Mouse (Mus musculus): ENCODE data around the gene Adgrg3. TPM values are rescaled to one million over a fixed set of nuclear protein-coding genes. Genes with fewer than 3 reads are reported as not detected.

The Adgrg3 gene
- polyA plus RNA-seq, 1 experiment = 9.9 TPM

GRCm38 (mm10) chr8:95044811-95045210 is 27.3 kb downstream of the Adgrg3 start:
- TF ChIP-seq POLR2A (IDR thresholded peaks at IDR 0.05; ENCODE audit: low read depth, low read length) (no peak), CTCF (conservative IDR thresholded peaks at IDR 0.05; ENCODE audit: insufficient read depth, insufficient read length, low read depth, low read length) (no peak)
- H3K4me1 ChIP-seq (ENCODE audit: control insufficient read depth, insufficient read depth, low read length) = peaks cover 8% of the 10 kb centered on the region; the same call in 1 of the 2 replicates
- DNase-seq = no peak
- H3K4me3 ChIP-seq (ENCODE audit: insufficient read depth, low read depth, low read length) = no peak overlapping the region
- 82% methylated on average over 4 of the region's 4 CpGs for WGBS
- no peaks in the 10 kb centered on the region for H3K27me3 ChIP-seq (replicated peaks; ENCODE audit: control insufficient read depth, insufficient read depth, low read length)
- no peak overlapping the region for H3K27ac ChIP-seq (ENCODE audit: insufficient read depth, low read depth, low read length)
- no peaks in the 10 kb centered on the region for H3K36me3 ChIP-seq (ENCODE audit: control insufficient read depth, insufficient read depth, low read length)

- no peak for DNase-seq
- H3K27me3 ChIP-seq (replicated peaks; ENCODE audit: control insufficient read depth, insufficient read depth, low read length) = no peaks in the 10 kb centered on the region
- peaks cover 7% of the 10 kb centered on the region; the same call in 1 of the 2 replicates for H3K4me1 ChIP-seq (ENCODE audit: control insufficient read depth, insufficient read depth, low read length)
- no peak overlapping the region for H3K4me3 ChIP-seq (ENCODE audit: insufficient read depth, low read depth, low read length)
- WGBS = 62% methylated on average over 3 of the region's 3 CpGs
- H3K27ac ChIP-seq (ENCODE audit: insufficient read depth, low read depth, low read length) = no peak overlapping the region
- H3K36me3 ChIP-seq (ENCODE audit: control insufficient read depth, insufficient read depth, low read length) = no peaks in the 10 kb centered on the region
- no peak for TF ChIP-seq CTCF (conservative IDR thresholded peaks at IDR 0.05; ENCODE audit: insufficient read depth, insufficient read length, low read depth, low read length)
- no peak for TF ChIP-seq POLR2A (IDR thresholded peaks at IDR 0.05; ENCODE audit: low read depth, low read length)
These were observed 29.5 kb downstream of the Adgrg3 start for GRCm38 (mm10) chr8:95046982-95047381.

GRCm38 (mm10) chr8:95047884-95048680 is 30.6 kb downstream of the Adgrg3 start:
- no peaks in the 10 kb centered on the region for H3K36me3 ChIP-seq (ENCODE audit: control insufficient read depth, insufficient read depth, low read length)
- WGBS = 83% methylated on average over 6 of the region's 6 CpGs
- TF ChIP-seq CTCF (conservative IDR thresholded peaks at IDR 0.05; ENCODE audit: insufficient read depth, insufficient read length, low read depth, low read length) (no peak), POLR2A (IDR thresholded peaks at IDR 0.05; ENCODE audit: low read depth, low read length) (no peak)
- no peaks in the 10 kb centered on the region for H3K4me1 ChIP-seq (ENCODE audit: control insufficient read depth, insufficient read depth, low read length)
- H3K27me3 ChIP-seq (replicated peaks; ENCODE audit: control insufficient read depth, insufficient read depth, low read length) = no peaks in the 10 kb centered on the region
- no peak for DNase-seq
- H3K27ac ChIP-seq (ENCODE audit: insufficient read depth, low read depth, low read length) = no peak overlapping the region
- H3K4me3 ChIP-seq (ENCODE audit: insufficient read depth, low read depth, low read length) = no peak overlapping the region

GRCm38 (mm10) chr8:95049636-95050035 is 32.1 kb downstream of the Adgrg3 start:
- no peak overlapping the region for H3K27ac ChIP-seq (ENCODE audit: insufficient read depth, low read depth, low read length)
- H3K36me3 ChIP-seq (ENCODE audit: control insufficient read depth, insufficient read depth, low read length) = no peaks in the 10 kb centered on the region
- no peaks in the 10 kb centered on the region for H3K4me1 ChIP-seq (ENCODE audit: control insufficient read depth, insufficient read depth, low read length)
- WGBS = 75% methylated on average over 2 of the region's 2 CpGs
- no peak overlapping the region for H3K4me3 ChIP-seq (ENCODE audit: insufficient read depth, low read depth, low read length)
- no peak for DNase-seq
- H3K27me3 ChIP-seq (replicated peaks; ENCODE audit: control insufficient read depth, insufficient read depth, low read length) = no peaks in the 10 kb centered on the region
- TF ChIP-seq CTCF (conservative IDR thresholded peaks at IDR 0.05; ENCODE audit: insufficient read depth, insufficient read length, low read depth, low read length) (no peak), POLR2A (IDR thresholded peaks at IDR 0.05; ENCODE audit: low read depth, low read length) (no peak)

GRCm38 (mm10) chr8:95054438-95054837 is 36.9 kb downstream of the Adgrg3 start:
- Histone ChIP-seq H3K27ac (ENCODE audit: insufficient read depth, low read depth, low read length) (no peak overlapping the region), H3K27me3 (replicated peaks; ENCODE audit: control insufficient read depth, insufficient read depth, low read length) (no peaks in the 10 kb centered on the region), H3K4me1 (ENCODE audit: control insufficient read depth, insufficient read depth, low read length) (no peaks in the 10 kb centered on the region), H3K4me3 (ENCODE audit: insufficient read depth, low read depth, low read length) (no peak overlapping the region), H3K36me3 (ENCODE audit: control insufficient read depth, insufficient read depth, low read length) (no peaks in the 10 kb centered on the region)
- TF ChIP-seq POLR2A (IDR thresholded peaks at IDR 0.05; ENCODE audit: low read depth, low read length) = no peak
- no peak for TF ChIP-seq CTCF (conservative IDR thresholded peaks at IDR 0.05; ENCODE audit: insufficient read depth, insufficient read length, low read depth, low read length)
- WGBS = 71% methylated on average over 6 of the region's 6 CpGs
- DNase-seq = no peak

GRCm38 (mm10) chr8:95054927-95055510 is 37.5 kb downstream of the Adgrg3 start, which contains the start of gene Drc7:
Gene Drc7, plus strand, starts transcription at chr8:95055103.
- DNase-seq = peak; percentile 11
- H3K4me1 ChIP-seq (ENCODE audit: control insufficient read depth, insufficient read depth, low read length) = no peaks in the 10 kb centered on the region
- WGBS = 43% methylated on average over 2 of the region's 2 CpGs
- H3K27ac ChIP-seq (ENCODE audit: insufficient read depth, low read depth, low read length) = no peak within 1 kb of the TSS
- no peaks in the 10 kb centered on the region for H3K36me3 ChIP-seq (ENCODE audit: control insufficient read depth, insufficient read depth, low read length)
- no peak within 1 kb of the TSS for H3K4me3 ChIP-seq (ENCODE audit: insufficient read depth, low read depth, low read length)
- no peaks in the 10 kb centered on the region for H3K27me3 ChIP-seq (replicated peaks; ENCODE audit: control insufficient read depth, insufficient read depth, low read length)
- TF ChIP-seq CTCF (conservative IDR thresholded peaks at IDR 0.05; ENCODE audit: insufficient read depth, insufficient read length, low read depth, low read length) = no peak
- no peak for TF ChIP-seq POLR2A (IDR thresholded peaks at IDR 0.05; ENCODE audit: low read depth, low read length)

- WGBS = 84% methylated on average over 5 of the region's 5 CpGs
- Histone ChIP-seq H3K27me3 (replicated peaks; ENCODE audit: control insufficient read depth, insufficient read depth, low read length) (no peaks in the 10 kb centered on the region), H3K4me3 (ENCODE audit: insufficient read depth, low read depth, low read length) (no peak overlapping the region), H3K27ac (ENCODE audit: insufficient read depth, low read depth, low read length) (no peak overlapping the region), H3K4me1 (ENCODE audit: control insufficient read depth, insufficient read depth, low read length) (no peaks in the 10 kb centered on the region), H3K36me3 (ENCODE audit: control insufficient read depth, insufficient read depth, low read length) (no peaks in the 10 kb centered on the region)
- TF ChIP-seq POLR2A (IDR thresholded peaks at IDR 0.05; ENCODE audit: low read depth, low read length) (no peak), CTCF (conservative IDR thresholded peaks at IDR 0.05; ENCODE audit: insufficient read depth, insufficient read length, low read depth, low read length) (no peak)
- DNase-seq = no peak
These were observed 38.9 kb downstream of the Adgrg3 start for GRCm38 (mm10) chr8:95056414-95056813.

Measured in kidney, adult 2 months (tissue).